Mouse (Mus musculus): ENCODE measurements at regions not wholly inside any gene's neighbourhood (a gene's known extent, or its start where the extent isn't known, plus 50 kb on each side); places are given as distances from the start of the nearest gene placed in this dataset.
A peak's percentile ranks its signal among the peaks of the same experiment; 100 is the strongest.

DNA sequence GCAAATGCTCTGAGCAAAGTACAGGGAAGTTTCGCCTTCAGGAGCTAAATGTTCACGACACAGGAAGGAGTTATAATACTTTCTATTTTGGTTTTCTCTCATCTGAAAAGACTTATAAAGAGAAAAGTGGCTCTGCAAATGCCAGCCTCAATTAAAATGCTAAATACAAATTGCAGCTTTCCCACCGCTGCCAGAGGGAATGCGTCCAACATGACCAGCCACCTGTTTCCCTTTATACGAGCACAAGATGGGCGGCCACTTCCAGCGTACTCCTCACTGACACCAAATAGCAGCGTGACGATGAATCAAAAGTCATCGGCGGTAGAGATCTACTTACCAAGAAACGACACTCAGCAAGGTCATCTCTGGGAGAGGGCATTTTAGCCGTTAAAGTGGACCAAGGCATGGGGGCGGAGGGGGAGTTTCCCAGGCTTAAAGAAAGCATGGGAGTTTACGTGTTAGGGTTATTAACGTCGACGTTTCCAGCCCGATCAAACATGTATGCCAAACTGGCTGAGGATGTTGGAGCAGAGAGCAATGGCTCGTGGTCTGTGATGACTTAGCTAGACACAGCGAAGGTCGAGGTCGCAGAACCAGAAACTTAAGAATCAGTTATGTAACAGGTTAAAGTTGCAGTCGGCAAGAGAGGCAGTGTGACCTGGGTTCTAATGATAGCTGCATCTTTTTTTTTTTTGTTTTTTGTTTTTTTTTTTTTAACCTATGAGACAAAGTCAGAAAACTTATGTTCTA, 59.6 kb upstream of the Nrip1 start:
- Histone ChIP-seq H3K9me3 (ENCODE audit: low read length) (no peaks in the 10 kb centered on the region), H3K36me3 (ENCODE audit: insufficient read depth, low read length) (no peaks in the 10 kb centered on the region), H3K4me3 (ENCODE audit: low read length) (no peak overlapping the region), H3K9ac (replicated peaks; ENCODE audit: low read length) (no peak overlapping the region), H3K27ac (ENCODE audit: low read length) (no peak overlapping the region), H3K4me1 (ENCODE audit: insufficient read depth, low read length) (no peaks in the 10 kb centered on the region), H3K4me2 (replicated peaks; ENCODE audit: low read depth, low read length) (peak overlapping the region; percentile 28), H3K27me3 (ENCODE audit: insufficient read depth, low read length) (no peaks in the 10 kb centered on the region)
- WGBS, result 59% methylated on average over 24 of the region's 24 CpGs
- no peak for ATAC-seq (ENCODE audit: low FRiP score, low TSS enrichment)

DNA sequence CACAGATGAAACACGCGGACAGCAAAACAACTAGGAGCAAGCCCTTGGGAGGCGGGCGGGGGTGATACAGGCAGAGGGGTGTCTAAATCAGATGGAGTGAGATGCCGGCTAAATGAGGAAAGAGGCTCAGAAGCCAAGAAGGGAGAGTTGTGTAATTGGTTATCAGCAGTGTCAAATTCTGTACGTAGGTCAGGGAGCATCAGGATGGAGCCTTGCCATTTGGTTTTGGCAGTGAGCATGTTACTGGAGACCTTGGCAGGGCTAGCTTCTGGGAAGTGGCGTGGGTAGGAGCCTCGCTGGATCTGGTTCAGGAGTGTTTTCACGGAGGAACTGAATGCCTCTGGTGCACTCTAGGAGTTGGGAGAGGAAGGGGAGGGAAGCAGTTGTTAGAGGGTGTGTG, 58.7 kb upstream of the Nrip1 start:
- Histone ChIP-seq H3K27ac (ENCODE audit: low read length) (no peak overlapping the region), H3K4me1 (ENCODE audit: insufficient read depth, low read length) (no peaks in the 10 kb centered on the region), H3K4me2 (replicated peaks; ENCODE audit: low read depth, low read length) (no peak overlapping the region), H3K9me3 (ENCODE audit: low read length) (no peaks in the 10 kb centered on the region), H3K36me3 (ENCODE audit: insufficient read depth, low read length) (no peaks in the 10 kb centered on the region), H3K9ac (replicated peaks; ENCODE audit: low read length) (no peak overlapping the region), H3K4me3 (ENCODE audit: low read length) (no peak overlapping the region), H3K27me3 (ENCODE audit: insufficient read depth, low read length) (no peaks in the 10 kb centered on the region)
- no peak for ATAC-seq (ENCODE audit: low FRiP score, low TSS enrichment)
- 72% methylated on average over 9 of the region's 9 CpGs for WGBS

DNA sequence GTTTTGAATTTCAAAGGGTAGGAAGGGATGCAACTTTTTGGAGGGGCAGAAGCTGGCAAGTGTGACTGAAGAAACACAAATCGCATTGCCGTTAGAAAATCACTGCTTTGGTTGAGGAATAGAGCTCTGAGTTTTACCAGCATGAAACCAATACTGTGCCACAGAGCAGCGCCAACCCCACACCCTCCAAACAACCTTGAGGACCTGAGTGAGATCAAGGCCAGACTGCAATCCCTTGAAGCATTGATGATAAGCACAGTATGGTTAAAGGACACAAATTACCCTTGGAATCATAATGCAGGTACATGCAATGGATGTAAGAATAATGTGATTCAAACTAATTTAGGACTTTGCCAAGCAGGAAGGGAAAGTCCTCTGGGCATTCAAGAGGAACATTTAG, 55.5 kb upstream of the Nrip1 start:
- no peak overlapping the region for H3K9ac ChIP-seq (replicated peaks; ENCODE audit: low read length)

DNA sequence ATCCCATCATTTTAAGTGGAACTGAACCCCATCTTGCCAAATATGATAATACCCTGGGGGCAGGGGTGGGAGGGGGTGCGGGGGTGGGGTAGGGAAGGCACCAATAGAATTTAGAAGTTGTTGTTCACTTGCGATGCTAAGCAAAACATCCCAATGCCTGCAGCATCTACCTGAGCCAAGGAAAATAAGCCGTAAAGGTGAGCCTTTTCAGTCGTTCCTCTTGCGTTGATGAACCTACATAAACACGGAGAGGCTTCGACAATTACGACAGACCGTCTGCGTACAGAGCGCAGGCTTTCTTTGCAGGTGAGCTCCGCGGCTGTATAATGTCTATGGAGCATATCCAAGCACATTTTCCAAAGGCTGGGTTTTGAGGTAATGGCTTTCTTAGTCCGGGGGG, 50.3 kb upstream of the Nrip1 start:
- WGBS, result 84% methylated on average over 13 of the region's 14 CpGs
- Histone ChIP-seq H3K4me1 (ENCODE audit: insufficient read depth, low read length) (no peaks in the 10 kb centered on the region), H3K4me3 (ENCODE audit: low read length) (no peak overlapping the region), H3K4me2 (replicated peaks; ENCODE audit: low read depth, low read length) (no peak overlapping the region), H3K36me3 (ENCODE audit: insufficient read depth, low read length) (no peaks in the 10 kb centered on the region), H3K27ac (ENCODE audit: low read length) (no peak overlapping the region), H3K9ac (replicated peaks; ENCODE audit: low read length) (no peak overlapping the region), H3K27me3 (ENCODE audit: insufficient read depth, low read length) (no peaks in the 10 kb centered on the region), H3K9me3 (ENCODE audit: low read length) (no peaks in the 10 kb centered on the region)
- no peak for ATAC-seq (ENCODE audit: low FRiP score, low TSS enrichment)

More for the DNA sequence above, 55.5 kb upstream of the Nrip1 start:
- Histone ChIP-seq H3K27me3 (ENCODE audit: insufficient read depth, low read length) (no peaks in the 10 kb centered on the region), H3K4me3 (ENCODE audit: low read length) (no peak overlapping the region), H3K27ac (ENCODE audit: low read length) (no peak overlapping the region), H3K4me1 (ENCODE audit: insufficient read depth, low read length) (no peaks in the 10 kb centered on the region), H3K9me3 (ENCODE audit: low read length) (no peaks in the 10 kb centered on the region), H3K4me2 (replicated peaks; ENCODE audit: low read depth, low read length) (no peak overlapping the region), H3K36me3 (ENCODE audit: insufficient read depth, low read length) (no peaks in the 10 kb centered on the region)
- WGBS, result 89% methylated on average over 3 of the region's 3 CpGs
- no peak for ATAC-seq (ENCODE audit: low FRiP score, low TSS enrichment)
